Mouse (Mus musculus): Measurements from ENCODE around the gene Rgn.

DNA sequence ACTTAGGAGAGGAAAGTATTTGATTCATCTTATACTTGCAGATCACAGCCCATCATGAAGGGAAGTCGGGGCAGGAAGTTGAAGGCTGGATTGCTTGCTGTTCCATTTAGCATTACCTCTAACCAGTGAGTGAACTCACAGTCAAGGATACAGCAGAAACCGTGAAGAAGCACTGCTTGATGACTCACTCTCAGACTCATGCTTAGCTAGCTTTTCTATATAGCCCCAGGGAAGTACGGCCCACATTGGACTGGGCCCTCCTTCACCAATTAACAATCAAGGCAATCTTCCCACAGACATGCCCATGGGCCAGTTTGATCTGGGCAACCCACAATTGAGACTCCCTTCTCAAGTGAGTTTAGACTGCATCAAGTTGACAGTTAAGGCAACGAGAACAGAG is 14.4 kb downstream of the Rgn start:
- TF ChIP-seq POLR2A (IDR thresholded peaks at IDR 0.05; ENCODE audit: insufficient read depth, low read length) (no peak), CTCF (IDR thresholded peaks at IDR 0.05; ENCODE audit: low read depth, low read length) (no peak)
